Mouse (Mus musculus) spleen, postnatal 4 days (tissue): Measurements from ENCODE around the gene Noto.
A peak's percentile ranks its signal among the peaks of the same experiment; 100 is the strongest.

Experiments
- DNase-seq, 2 experiments: peaks; one replicate each; pipeline ENCODE4 v3.0.0; 2022; ENCODE audit warnings: low spot score in 2 of 2

Gene Noto

DNA sequence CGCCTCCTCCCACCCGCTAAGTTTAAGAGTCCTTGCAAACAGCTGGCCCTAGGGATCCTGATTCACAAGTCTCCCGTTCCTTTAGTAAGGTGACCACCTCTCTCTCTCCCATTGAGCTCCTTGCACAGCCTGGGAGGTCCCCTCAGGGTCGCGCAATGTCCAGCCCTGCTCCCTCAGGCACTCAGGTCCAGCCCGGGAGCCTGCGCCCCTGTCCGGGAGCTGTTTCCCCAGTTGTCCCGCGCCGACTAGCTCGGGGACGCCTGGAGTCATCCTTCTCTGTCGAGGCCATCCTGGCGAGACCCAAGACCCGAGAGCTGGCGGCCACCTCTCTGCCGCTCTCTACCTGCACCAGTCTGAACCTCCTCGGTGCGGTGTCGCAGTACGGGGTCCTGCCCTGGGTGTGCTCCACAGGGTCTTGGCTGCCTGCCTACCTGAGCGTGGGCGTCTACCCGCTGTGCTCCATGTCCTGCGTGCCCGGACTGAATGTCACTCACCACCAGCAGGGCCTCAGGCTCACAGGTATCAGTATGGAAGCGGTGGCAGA lies at the start of gene Noto:
Gene Noto, plus strand, starts transcription at position 51 of the 544 bp plus-strand sequence.
- DNase-seq = no peak

DNA sequence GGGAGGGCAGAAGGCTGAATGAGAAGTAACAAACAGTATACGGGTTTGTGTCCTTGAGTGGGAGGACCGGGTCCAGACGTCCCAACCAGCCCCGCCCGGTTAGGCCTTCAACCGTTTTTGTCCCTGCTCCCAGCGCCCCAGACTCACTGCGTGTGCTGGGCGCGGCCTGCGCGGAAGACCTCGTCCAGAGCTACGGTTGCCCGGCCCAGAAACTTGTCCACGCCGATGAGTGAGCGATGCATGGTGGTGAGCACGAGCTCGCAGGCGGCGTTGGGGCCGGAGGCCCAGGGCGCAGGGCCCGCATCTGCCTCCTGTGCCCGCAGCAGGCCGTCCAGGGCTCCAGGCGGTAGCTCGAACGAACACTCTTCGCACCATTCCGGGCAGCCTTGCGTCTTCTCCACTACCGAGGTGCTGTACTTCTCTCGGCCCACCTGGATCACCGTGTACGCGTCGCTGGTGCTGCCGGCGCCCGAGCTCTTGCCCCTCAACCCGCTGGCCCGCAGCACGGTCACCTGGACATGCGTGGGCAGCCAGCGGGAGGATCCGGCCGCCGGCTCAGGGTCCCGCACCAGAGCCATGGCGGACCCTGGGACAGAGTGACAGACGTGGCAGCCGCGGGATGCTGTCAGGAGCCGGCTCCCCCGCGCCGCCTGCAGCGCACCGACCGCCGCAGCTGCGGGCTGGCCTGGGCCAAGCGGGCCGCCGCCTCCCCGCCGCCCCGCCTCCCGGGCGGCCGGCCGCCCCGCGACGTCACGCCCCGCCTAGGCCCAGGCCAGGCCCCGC lies 49.5 kb upstream of the Noto start, which contains the start of gene Rab11fip5:
Gene Rab11fip5, minus strand, starts transcription at position 684 of the 783 bp plus-strand sequence.
- DNase-seq = no peak

DNA sequence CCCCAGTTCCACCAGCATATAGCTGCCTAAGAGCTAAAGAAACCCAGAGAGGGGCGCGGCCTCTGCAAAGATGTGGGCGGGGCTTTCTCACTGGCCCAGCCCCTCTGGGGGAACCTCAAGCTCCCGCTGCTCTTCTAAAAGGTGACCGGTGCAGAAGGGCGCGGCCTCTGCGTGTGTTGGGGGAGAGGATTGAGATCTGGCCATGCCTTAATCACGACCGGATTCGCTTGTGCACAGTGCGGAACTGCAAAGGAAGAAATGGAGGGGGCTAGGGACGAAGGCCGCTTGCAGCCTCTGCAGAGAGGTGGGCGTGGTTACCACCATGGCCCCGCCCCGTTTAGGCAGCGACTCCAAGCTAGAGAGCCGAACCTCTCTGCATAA lies 49.0 kb upstream of the Noto start:
- DNase-seq = peak; percentile 96 to 97

DNA sequence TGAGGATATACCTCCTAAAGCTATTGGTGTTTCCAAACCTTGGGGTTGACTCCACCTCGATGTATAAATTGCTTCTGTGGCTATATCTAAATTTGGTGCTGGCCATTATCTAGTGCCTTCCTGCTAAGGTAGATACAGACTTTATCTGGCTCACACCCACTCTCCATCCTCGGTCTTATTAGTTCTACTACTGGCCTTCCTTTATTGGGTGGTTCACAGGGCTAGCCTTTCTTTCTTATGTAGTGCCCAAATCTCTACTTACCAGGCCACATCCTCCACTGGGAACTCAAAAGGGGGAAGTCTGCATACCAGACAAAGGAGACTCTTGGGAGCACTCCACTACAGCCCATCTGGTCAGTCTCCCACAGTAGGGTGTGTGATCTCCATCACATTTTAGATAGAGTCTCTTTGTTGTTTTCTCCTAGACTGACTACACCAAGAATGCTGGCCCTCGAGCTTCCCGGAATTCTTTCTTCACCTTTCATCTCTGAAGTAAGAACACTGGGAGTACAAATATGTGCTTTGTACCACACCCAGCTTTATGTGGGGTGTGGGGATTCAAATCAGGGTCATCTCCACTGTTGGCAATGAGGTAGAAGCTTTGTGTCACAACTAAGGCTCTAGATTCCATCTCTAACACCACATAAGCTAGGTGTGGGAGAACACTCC lies 46.5 kb upstream of the Noto start:
- DNase-seq = no peak

DNA sequence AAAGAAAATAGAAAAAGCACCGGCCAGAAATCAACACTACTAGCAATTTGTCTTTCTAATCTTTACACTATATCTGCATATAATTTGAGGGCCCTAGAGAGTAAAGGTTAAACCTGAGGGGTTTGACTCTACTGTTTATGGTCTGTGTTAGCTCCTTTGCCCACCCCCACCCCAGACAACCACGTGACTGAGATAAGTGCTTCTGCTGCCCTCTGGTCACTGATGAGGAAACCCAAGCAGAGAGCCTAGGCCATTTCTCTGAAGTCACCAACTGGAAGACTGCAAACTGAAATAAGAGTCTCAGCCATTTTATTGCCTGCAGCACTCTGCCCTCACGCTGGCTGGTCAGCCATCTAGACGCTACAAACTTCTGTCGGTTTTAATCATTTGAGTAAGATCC lies 45.8 kb upstream of the Noto start:
- no peak for DNase-seq

DNA sequence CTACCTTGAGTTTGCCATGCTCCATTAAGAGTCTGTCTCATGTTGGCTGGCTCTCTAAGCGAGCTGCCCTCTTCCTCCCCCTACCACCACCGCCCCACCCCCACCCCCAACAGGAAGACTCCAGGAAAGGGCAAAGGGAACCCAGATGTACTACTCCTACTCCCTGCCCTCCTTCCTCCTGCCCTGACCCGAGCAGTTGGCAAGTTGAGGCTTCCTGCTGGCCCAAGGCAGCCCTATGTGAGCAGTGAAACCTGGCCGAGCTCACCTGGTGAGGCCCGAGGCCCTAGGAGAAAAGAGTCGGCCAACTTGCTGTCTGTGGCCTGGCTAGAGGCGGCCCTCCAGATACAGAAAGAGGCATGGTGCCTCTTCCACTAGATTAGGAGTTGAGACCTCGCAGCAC lies 45.1 kb upstream of the Noto start:
- DNase-seq = no peak

DNA sequence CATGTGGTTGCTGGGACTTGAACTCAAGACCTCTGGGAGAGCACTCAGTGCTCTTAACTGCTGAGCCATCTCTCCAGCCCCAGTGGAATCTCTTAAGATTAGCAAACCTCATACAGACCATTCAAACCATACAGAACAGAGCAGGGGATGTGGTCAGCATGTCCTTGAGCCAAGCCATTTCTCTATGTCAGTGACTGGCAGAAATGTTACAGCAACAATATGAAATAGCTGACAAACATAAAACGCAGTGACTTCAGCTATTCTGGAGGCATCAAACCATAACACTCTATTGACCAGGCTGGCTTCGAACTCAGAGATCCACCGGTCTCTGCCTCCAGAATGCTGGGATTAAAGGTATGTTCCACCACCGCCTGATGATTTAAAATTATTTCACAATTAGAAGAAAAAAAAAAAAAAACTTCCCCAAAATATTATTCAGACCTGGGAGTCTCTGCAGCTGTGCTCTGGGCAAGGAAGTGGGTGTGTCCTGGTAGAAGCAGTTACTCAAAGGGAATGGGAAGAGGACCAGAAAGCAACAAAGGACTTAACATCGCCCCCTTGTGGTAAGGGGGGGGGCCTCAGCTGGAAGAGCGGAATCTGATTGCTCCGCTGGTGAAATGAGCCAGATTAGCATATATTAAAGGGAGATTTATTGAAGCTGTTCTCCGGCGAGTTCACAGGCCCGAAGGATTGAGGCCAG lies 43.3 kb upstream of the Noto start:
- peak; percentile 61 to 77 for DNase-seq

DNA sequence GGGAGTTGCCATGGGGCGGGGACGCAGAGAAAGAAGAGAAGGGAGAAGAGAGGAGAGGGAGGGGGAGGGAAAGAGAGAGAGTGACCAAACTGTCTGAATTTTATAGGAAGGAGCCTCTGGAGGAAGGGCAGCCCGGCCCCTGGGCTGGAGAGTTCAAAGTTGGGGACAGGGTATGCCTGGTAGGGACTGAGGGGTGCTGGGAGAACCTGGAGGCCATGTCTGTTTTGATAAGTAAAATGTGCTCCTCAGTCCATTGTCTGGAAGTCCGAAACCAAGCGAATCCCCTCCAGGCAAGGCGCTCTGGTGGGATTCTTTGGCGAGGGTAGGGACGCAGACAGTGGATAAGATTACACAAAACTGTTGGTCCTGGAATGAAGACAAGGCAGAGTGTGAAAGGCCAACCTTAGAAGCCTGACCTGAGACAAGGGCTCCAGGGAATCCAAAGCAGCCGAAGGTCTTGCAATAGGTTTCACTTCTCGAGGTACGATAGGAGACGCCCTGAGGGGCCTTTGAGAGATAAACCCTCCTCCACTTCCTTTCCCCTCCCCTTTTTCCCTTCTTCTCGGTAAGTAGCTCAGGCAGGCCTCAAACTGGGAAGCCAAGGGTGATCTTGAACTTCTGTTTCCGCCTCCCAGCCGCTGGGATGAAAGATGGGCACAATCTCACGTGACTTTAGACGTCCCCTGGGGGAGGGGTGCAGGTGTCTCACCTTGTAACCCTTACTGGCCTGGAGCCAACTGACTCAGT lies 42.6 kb upstream of the Noto start:
- no peak for DNase-seq

DNA sequence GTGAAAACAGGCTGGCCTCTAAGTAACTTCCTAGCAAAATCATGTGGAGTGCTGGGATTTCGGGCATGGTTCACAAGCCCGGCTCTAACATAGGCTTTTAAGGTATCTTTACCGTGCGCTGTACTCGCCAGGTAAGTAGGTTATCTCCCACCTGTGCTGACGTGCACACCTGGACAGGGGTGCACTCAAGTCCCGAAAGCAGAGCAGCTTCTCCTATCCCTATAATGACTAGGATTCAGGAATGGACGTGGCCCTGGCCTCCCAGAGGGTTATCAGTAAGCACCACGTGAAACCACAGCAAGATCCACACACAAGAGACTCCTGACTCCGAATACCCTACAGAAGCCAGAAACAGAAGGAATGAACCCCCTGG lies 42.1 kb upstream of the Noto start:
- DNase-seq = no peak

DNA sequence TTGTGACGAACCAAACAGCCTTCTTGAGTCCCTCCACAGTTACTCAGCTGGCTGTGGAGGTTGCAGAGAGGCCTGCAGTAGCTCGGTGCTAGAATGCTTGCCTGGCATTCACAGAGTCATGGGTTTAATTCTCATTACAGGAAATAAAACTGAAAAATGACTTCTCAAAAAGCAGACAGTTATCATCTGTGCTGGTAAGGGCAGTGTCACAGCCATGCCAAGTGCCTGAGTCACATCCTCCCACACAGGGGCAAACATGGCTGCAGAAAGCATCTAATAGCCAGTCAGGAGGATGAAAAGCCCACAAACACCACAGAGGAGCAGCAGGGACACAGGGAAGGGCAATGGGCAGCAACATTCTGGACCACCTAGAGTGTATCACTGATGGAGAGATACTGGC lies 40.9 kb upstream of the Noto start:
- no peak for DNase-seq

DNA sequence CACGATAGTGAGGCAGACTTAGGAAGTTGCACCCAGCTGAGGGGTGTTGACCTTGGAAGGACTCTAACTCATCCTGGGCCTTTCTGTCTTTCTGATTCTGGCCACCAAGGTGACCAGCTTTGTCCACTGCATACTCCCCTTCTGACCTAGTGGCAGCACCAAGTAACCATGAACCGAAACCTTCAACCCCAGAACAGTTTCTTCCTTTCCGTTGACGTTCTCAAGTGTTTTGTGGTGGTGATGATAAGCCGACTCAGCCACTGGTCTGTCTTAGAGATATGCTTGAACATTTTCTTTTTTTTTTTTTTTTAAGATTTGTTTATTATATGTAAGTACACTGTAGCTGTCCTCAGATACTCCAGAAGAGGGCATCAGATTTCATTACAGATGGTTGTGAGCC lies 35.1 kb upstream of the Noto start:
- no peak for DNase-seq

DNA sequence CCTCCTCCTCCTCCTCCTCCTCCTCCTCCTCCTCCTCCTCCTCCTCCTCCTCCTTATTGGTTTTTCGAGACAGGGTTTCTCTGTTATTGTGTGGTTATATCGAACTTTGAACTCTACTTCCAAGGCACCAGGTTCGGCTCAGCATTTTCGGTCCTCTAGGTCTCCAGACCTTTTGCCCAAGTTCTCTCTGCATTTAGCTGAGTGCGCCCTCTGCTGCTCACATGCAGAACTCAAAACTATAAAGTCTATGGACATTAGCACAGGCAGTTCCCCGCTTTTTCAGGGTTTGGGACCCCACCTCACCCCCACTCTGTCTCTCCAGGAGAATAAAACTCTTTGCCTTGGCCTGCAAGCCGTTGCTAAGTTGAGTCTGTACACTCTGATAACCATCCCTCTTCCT lies 31.9 kb upstream of the Noto start:
- DNase-seq = peak; percentile 53 to 82

DNA sequence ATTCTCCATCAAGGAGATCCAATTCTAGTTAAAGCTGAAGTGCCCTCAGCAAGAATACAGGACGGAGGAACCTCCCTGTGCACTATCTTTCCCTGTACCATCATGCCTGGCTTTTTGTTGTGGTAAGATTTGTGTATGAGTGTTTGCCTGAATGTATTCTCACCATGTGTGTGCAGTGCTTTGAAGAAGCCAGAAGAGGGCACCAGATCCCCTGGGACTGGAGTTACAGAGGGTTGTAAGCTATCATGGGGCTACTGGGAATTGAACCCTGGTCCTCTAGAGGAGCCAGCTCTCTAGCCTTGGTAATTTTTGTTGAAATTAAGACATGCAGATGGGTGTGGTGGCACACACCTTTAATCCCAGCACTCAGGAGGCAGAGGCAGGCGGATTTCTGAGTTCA lies 28.3 kb upstream of the Noto start:
- DNase-seq = no peak

DNA sequence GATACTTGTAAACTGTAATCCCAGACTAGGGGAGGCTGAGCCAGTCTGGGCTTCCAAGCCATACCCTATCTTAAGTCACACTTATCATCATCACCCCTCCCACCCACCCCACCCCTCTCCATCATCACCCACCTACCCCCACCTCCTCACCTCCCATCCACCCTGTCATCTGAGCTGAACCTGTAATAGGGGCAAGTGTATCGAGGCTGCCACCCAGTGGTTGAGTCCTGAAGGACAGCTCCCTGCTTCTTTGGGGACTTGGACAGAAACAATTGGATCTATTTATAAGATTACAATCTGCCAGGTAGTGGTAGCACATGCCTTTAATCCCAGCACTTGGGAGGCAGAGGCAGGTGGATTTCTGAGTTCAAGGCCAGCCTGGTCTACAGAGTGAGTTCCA lies 26.5 kb upstream of the Noto start:
- no peak for DNase-seq

DNA sequence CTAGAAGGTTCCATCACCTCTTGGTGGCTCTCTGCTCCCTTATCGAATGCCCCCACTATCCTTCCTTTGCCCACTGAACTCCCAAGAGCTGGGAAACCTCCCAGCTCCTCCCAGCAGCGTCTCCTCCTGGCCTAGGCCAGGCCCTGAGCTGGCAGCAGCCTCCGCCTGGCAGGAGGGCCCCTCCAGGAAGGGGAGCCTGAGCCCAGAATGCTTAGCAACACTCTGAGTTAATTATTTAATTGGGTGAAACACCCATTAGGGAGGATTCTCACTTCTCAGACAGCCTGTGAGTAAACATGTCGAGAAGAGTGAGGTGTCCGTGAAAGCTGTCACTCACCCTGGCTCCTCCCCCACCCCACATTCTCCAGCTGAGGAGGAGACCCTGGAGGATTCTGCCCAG lies 24.0 kb upstream of the Noto start:
- DNase-seq = no peak

DNA sequence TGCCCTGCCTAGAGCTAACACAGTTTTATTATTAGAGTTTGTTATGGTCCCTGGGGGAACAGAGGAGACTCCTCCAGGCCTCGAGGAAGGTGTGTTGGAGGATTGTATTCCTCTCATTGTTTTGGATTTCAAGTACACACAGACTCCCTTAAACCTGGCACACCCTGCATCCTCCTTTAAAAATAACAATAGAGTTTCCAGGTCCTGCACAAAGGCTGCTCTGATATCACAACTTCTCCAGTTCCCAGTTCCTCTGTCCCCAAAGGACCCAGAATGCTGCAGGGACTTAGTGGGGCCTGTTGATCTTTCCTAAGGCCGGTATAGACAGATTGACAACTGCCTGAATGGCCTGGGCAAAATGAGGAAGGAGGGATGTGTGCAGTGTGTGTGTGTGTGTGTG lies 21.1 kb upstream of the Noto start:
- DNase-seq = no peak

DNA sequence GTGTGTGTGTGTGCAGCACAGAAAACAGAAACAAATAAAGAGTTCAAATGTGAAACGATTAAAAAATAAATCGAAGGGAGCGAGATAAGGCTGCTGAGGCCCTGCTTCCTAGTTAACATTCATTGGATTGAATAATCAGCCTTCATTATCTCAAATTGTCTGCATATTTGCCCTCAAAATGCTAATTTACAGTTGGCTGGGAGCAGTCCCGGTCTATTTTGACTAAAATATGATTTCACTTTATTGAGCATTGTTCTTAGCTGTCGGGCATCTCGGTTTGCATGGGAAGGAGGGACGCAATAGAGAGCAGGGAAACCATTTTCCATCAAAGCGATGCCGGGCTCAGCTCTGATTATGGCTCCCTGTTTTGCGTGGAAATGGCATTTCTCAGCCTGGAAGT lies 20.6 kb upstream of the Noto start:
- DNase-seq = no peak

DNA sequence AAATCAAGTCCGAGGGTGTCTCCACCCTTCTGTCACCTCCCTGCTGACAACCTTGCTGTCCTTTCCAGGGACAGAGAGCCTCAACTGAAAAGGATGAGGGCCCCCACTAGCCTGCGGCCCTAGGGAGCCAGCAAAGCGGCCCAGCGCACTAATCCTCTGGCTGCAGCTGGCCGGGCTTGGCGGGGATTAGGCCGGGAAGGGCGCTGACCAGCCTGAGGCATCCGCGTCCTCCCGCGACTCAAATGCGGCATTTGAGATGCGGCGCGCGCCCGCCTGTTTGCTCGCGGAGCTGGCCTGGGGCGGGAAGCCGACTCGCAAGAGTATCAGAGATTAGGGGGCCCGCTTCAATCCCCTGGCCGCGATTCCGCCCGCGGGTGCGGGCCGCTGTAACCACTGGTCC lies 14.7 kb upstream of the Noto start:
- DNase-seq = no peak

DNA sequence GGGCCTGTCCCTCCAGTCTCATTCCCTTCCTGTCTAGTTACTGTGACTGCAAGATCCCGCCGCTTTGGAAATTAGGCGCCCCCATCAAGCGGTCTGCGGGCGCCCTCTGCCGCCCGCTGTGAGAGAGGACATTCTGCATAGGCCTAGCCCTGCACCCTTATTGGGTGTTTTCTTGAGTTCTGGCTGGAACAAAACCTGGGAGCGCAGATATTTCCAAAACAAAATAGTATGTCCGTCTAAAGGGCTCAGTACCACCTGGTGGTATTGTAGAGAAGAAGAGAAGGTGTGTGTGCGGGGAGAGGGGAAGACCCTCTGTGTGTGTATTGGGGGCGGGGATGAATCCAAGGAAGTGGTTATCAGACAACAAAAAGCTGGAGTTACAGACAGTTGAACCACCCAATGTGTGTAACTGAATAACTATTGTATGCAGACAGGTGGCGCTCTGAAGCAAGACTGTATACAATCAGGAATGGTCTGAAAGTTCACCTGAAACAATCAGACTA lies 12.9 kb upstream of the Noto start:
- DNase-seq = peak in 1 of 2 experiments; percentile 68

DNA sequence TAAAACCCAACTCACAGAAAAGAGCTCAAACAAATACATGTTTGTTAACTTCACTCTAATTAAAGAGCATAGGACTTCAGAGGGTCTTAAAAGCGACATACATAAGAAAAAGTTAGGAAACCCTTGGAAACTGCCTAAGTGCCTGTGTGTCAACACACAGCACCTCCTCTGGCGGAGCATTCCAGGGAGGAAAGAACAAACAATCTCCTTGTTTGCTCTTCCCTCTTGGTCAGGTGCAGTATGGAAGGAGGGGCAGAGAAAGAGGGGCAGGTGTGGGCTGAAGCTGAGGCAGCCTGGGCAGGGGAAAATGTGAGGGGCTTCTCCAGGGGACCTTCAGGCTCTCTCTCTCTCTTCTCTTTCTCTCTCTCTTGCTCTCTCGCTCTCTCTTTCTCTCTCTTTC lies 7.9 kb upstream of the Noto start:
- DNase-seq = no peak

DNA sequence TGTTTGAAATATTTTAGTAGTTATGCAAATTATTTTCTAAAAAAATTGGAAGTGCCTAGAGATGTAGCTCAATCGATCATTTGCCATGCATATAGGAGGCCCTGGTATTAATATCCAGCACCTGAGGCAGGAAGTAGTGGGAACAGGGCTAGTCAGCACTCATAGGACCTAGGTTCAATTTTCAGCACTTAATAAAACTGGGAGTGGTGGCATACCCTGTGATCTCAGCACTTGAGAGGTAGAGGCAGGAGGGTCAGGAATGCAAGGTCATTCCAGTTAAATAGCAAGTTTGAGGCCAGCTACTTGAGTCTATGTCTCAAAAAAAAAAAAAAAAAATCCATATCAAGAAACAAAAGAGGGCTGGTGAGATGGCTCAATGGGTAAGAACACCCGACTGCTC lies 4.5 kb upstream of the Noto start:
- DNase-seq = no peak
